Mouse (Mus musculus): ENCODE results near the gene Tex21. TPM values are rescaled to one million over a fixed set of nuclear protein-coding genes. Genes with fewer than 3 reads are reported as not detected.

The Tex21 gene
- polyA plus RNA-seq, 1 experiment from 2014 or later: not detected

- peak within 1 kb of the TSS; percentile 51 for H3K9ac ChIP-seq (replicated peaks; ENCODE audit: low read depth)
- TF ChIP-seq EP300 (IDR thresholded peaks at IDR 0.05) (peak; percentile 58; the same call in 1 of the 2 replicates), CTCF (IDR thresholded peaks at IDR 0.05) (no peak; the same call in 1 of the 2 replicates)
- DNase-seq (ENCODE audit: low spot score): peak; percentile 98
- H3K9me3 ChIP-seq (ENCODE audit: low read length): no peaks in the 10 kb centered on the region
- H3K27ac ChIP-seq (ENCODE audit: low read length): peak within 1 kb of the TSS; percentile 91
- peaks cover 7% of the 10 kb centered on the region for H3K4me1 ChIP-seq (ENCODE audit: insufficient read depth, low read depth, low read length)
- H3K27me3 ChIP-seq (replicated peaks; ENCODE audit: insufficient read depth, low read length): no peaks in the 10 kb centered on the region
- 3% methylated on average over 43 of the region's 43 CpGs for WGBS
- peak within 1 kb of the TSS; percentile 86 for H3K4me2 ChIP-seq (replicated peaks; ENCODE audit: low read depth, low read length)
- H3K36me3 ChIP-seq (ENCODE audit: insufficient read depth, low read length): no peaks in the 10 kb centered on the region
- peak within 1 kb of the TSS; percentile 66 for H3K4me3 ChIP-seq (ENCODE audit: low read depth, low read length)
- ATAC-seq: peak; percentile 99
Measured at GRCm38 (mm10) chr12:76254725-76255498, 8.4 kb upstream of the Tex21 start, which contains the start of gene Mthfd1. Mthfd1 (plus strand) TSS chr12:76255298.

- ATAC-seq: no peak
- no peak overlapping the region for H3K9ac ChIP-seq (replicated peaks; ENCODE audit: low read depth)
Measured at GRCm38 (mm10) chr12:76253991-76254390, 7.4 kb upstream of the Tex21 start.

GRCm38 (mm10) chr12:76253591-76253990 is 7.0 kb upstream of the Tex21 start:
- H3K4me2 ChIP-seq (replicated peaks; ENCODE audit: low read depth, low read length): no peak overlapping the region
- peaks cover 7% of the 10 kb centered on the region for H3K4me1 ChIP-seq (ENCODE audit: insufficient read depth, low read depth, low read length)
- TF ChIP-seq CTCF (IDR thresholded peaks at IDR 0.05): no peak
- TF ChIP-seq EP300 (IDR thresholded peaks at IDR 0.05): no peak
- 75% methylated on average over 2 of the region's 2 CpGs for WGBS
- ATAC-seq (no peak), DNase-seq (ENCODE audit: low spot score) (no peak)
- H3K27ac ChIP-seq (ENCODE audit: low read length): no peak overlapping the region
- H3K36me3 ChIP-seq (ENCODE audit: insufficient read depth, low read length): no peaks in the 10 kb centered on the region
- H3K9me3 ChIP-seq (ENCODE audit: low read length): no peaks in the 10 kb centered on the region
- H3K27me3 ChIP-seq (replicated peaks; ENCODE audit: insufficient read depth, low read length): no peaks in the 10 kb centered on the region
- no peak overlapping the region for H3K4me3 ChIP-seq (ENCODE audit: low read depth, low read length)
- no peak overlapping the region for H3K9ac ChIP-seq (replicated peaks; ENCODE audit: low read depth)

More at GRCm38 (mm10) chr12:76253991-76254390, 7.4 kb upstream of the Tex21 start:
- Histone ChIP-seq H3K4me1 (ENCODE audit: insufficient read depth, low read depth, low read length) (peaks cover 7% of the 10 kb centered on the region), H3K27ac (ENCODE audit: low read length) (no peak overlapping the region), H3K4me2 (replicated peaks; ENCODE audit: low read depth, low read length) (no peak overlapping the region), H3K4me3 (ENCODE audit: low read depth, low read length) (no peak overlapping the region), H3K36me3 (ENCODE audit: insufficient read depth, low read length) (no peaks in the 10 kb centered on the region), H3K27me3 (replicated peaks; ENCODE audit: insufficient read depth, low read length) (no peaks in the 10 kb centered on the region), H3K9me3 (ENCODE audit: low read length) (no peaks in the 10 kb centered on the region)
- TF ChIP-seq EP300 (IDR thresholded peaks at IDR 0.05): no peak
- no peak for TF ChIP-seq CTCF (IDR thresholded peaks at IDR 0.05)
- no peak for DNase-seq (ENCODE audit: low spot score)
- WGBS: 82% methylated on average over 8 of the region's 8 CpGs

GRCm38 (mm10) chr12:76253090-76253489 is 6.5 kb upstream of the Tex21 start:
- H3K27ac ChIP-seq (ENCODE audit: low read length): no peak overlapping the region
- no peak for TF ChIP-seq CTCF (IDR thresholded peaks at IDR 0.05)
- no peak for TF ChIP-seq EP300 (IDR thresholded peaks at IDR 0.05)
- no peak overlapping the region for H3K4me2 ChIP-seq (replicated peaks; ENCODE audit: low read depth, low read length)
- H3K9me3 ChIP-seq (ENCODE audit: low read length): no peaks in the 10 kb centered on the region
- no peak overlapping the region for H3K9ac ChIP-seq (replicated peaks; ENCODE audit: low read depth)
- H3K4me1 ChIP-seq (ENCODE audit: insufficient read depth, low read depth, low read length): peaks cover 7% of the 10 kb centered on the region
- 39% methylated on average over 1 of the region's 1 CpGs for WGBS
- ATAC-seq (no peak), DNase-seq (ENCODE audit: low spot score) (no peak)
- no peaks in the 10 kb centered on the region for H3K27me3 ChIP-seq (replicated peaks; ENCODE audit: insufficient read depth, low read length)
- no peak overlapping the region for H3K4me3 ChIP-seq (ENCODE audit: low read depth, low read length)
- H3K36me3 ChIP-seq (ENCODE audit: insufficient read depth, low read length): no peaks in the 10 kb centered on the region

- Histone ChIP-seq H3K4me1 (ENCODE audit: insufficient read depth, low read depth, low read length) (no peaks in the 10 kb centered on the region), H3K4me2 (replicated peaks; ENCODE audit: low read depth, low read length) (no peak overlapping the region), H3K9me3 (ENCODE audit: low read length) (no peaks in the 10 kb centered on the region), H3K27ac (ENCODE audit: low read length) (no peak overlapping the region), H3K36me3 (ENCODE audit: insufficient read depth, low read length) (no peaks in the 10 kb centered on the region), H3K9ac (replicated peaks; ENCODE audit: low read depth) (no peak overlapping the region), H3K27me3 (replicated peaks; ENCODE audit: insufficient read depth, low read length) (no peaks in the 10 kb centered on the region), H3K4me3 (ENCODE audit: low read depth, low read length) (no peak overlapping the region)
- ATAC-seq (no peak), DNase-seq (ENCODE audit: low spot score) (no peak)
- 80% methylated on average over 8 of the region's 8 CpGs for WGBS
- TF ChIP-seq CTCF (IDR thresholded peaks at IDR 0.05): no peak
- no peak for TF ChIP-seq EP300 (IDR thresholded peaks at IDR 0.05)
Measured at GRCm38 (mm10) chr12:76244981-76245380, 1.6 kb downstream of the Tex21 start.

DNA sequence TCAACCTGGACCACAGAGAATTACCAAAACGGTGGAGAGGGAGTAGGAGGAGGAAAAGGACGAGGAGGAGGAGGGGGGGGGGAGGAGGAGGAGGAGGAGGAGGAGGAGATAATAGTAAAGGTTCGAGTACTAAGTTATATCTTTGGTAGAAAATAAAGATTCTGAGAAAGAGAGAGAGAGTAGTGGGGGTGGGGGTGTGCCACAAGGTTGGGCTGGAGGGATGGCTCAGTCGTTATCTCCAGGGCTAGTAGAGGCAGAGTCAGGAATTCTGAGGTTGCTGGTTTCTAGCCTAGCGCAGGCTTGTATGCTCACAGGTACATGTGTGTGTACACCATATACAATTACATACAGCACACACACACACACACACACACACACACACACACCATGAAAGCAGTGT is 4.7 kb downstream of the Tex21 start:
- Histone ChIP-seq H3K27ac (ENCODE audit: low read length) (no peak overlapping the region), H3K4me1 (ENCODE audit: insufficient read depth, low read depth, low read length) (no peaks in the 10 kb centered on the region), H3K36me3 (ENCODE audit: insufficient read depth, low read length) (no peaks in the 10 kb centered on the region), H3K4me3 (ENCODE audit: low read depth, low read length) (no peak overlapping the region), H3K9ac (replicated peaks; ENCODE audit: low read depth) (no peak overlapping the region), H3K27me3 (replicated peaks; ENCODE audit: insufficient read depth, low read length) (no peaks in the 10 kb centered on the region), H3K9me3 (ENCODE audit: low read length) (no peaks in the 10 kb centered on the region), H3K4me2 (replicated peaks; ENCODE audit: low read depth, low read length) (no peak overlapping the region)
- no peak for DNase-seq (ENCODE audit: low spot score)
- 41% methylated on average over 5 of the region's 5 CpGs for WGBS
- TF ChIP-seq EP300 (IDR thresholded peaks at IDR 0.05) (no peak), CTCF (IDR thresholded peaks at IDR 0.05) (no peak)
- no peak for ATAC-seq
